Mouse (Mus musculus) central nervous system, embryonic 11.5 days (tissue): Measurements from ENCODE around the gene Iffo2. TPM values are rescaled to one million over a fixed set of nuclear protein-coding genes. Genes with fewer than 3 reads are reported as not detected.

Source experiments
- polyA plus RNA-seq: library from polyadenylated mRNA; depleted of rRNA; stranded (reverse); fragments of >200 nt; gene quantifications from 2 replicates; pipeline ENCODE4 v1.2.3, GENCODE M21; 2012; rRNA removed

Gene Iffo2
- 7.5 and 8.6 TPM in 2 replicates for polyA plus RNA-seq

DNA sequence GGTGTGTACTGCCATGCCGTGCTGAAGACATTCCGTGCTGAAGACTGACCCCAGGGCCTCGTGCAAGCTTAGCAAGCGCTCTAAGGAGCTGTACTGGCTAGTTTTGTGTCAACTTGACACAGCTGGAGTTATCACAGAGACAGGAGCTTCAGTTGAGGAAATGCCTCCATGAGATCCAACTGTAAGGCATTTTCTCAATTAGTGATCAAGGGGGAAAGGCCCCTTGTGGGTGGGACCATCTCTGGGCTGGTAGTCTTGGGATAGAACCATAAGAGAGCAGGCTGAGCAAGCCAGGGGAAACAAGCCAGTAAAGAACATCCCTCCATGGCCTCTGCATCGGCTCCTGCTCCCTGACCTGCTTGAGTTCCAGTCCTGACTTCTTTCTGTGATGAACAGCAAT lies at the start of gene Iffo2:
Iffo2 (plus strand) TSS at position 301 of the 400 bp plus-strand sequence.

DNA sequence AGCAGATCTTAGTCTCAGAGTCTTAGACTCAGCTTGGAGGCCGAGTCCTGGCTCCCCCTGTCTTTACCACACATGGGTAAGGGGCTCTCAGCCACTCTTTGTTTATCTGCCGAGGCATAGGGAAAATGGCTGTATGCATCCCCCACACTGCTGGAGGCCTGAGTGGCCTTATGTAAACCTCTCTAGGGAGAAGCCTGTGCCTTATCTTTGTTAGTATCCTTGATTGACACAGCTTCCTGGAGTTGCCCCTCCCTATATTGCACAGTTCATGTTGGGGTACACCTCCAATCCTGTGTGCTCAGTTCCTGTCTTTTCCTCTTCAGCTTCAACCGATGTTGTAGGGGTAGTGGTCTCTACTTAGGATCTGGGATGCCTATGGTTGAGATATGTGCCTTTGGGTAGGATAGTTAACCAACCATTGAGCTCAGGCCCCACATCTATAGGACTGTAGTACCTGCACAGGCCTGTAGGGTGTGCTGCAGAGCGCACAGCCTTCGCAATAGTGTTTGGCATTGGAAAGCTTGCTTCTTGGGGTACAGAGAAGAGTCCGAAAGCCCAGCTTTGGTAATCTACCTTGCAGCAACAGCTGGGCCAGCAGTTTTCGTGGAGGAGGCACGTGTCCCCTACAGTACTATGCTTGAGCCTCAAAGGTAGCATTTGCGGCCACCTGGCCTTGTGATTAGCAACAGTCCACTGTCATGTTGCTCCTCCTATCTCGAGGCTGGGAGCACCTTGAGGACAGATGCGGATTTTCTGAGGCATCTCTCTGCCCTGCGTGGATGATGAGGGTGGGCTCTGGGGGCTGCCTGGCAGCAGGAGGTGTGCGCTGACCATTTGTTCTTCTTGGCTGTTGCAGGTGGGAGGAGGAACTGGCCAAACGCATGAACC lies 72.3 kb downstream of the Iffo2 start, which contains the start of gene Gm21969:
Gm21969 (plus strand) TSS at position 830 of the 888 bp plus-strand sequence.

DNA sequence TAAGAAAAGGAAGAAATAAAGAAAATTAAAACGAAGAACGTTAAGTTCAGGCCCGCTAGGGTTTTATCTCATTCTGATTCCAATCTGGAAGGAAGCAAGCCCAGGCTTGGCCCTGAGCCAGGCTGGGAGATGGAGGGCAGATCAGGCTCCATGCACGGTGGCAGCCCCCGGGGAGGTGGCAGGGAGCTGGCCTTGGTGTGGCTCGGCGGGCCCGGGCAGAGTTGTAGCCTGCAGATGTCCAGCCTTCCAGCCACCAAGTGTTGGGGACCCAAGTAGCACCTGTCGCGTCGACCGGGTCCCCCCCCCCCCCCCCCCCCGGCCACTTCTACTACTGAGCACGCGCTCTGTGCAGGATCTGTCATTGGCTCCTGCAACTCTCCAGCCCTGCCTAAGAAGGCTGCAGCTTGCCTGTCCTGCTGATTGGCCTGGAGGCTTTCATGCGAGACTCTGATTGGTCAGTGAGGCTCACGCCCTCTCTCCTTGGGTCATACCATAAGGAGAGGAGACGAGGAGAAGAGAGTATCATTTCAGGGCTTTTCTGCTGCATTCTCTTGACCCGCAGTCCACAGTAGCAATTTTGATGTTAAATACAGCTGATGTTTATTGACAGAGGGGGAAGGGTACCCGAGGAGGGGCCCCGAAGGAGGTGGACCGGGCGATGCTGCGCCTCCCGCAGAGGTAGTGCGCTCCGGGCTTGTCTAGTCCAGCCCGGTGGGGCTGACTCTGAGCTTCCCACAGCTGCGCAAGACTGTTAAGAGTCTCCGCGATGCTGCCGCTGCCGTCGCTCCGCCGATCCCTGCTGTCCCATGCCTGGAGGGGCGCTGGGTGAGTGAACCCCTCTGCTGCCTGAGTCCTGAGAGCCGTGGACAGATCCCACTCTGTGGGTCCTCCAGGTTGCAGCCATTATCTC lies 92.3 kb downstream of the Iffo2 start, which contains the start of gene Aldh4a1:
Aldh4a1 (plus strand) TSS at position 494 of the 910 bp plus-strand sequence.

DNA sequence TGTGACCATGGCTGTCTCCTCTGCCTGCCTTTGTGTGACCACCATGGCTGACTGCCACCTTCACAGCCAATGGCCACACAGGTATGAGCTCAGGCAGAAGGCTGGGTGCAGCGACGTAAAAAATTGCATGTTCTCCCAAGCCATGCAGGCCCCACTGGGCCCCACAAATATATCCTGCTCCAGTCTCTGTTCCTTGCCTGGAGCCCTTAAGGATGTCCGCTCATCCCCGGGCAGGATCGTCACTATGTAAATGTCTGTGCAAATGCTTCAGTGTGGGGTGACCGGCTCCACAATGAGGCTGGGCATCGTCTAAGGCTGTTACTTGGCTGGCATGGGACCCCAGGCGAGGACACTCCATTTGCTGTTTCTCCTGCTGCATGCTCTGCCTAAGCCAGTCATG lies 122.9 kb downstream of the Iffo2 start, which contains the start of gene Tas1r2:
Tas1r2 (plus strand) TSS at position 301 of the 400 bp plus-strand sequence.

Other genes with a start within 250 kb of the Iffo2 start
- 12.0 and 15.8 TPM in 2 replicates for gene Pqlc2, start 219.8 kb upstream of the Iffo2 start, polyA plus RNA-seq
- gene Akr7a5, start 219.8 kb upstream of the Iffo2 start, polyA plus RNA-seq: 18.8 and 27.2 TPM in 2 replicates
- gene Mrto4, start 178.0 kb upstream of the Iffo2 start, polyA plus RNA-seq: 93.8 and 136 TPM in 2 replicates
- gene Emc1, start 178.0 kb upstream of the Iffo2 start, polyA plus RNA-seq: 34.1 and 44.6 TPM in 2 replicates
- 85.8 and 137 TPM in 2 replicates for gene Ubr4, start 177.9 kb upstream of the Iffo2 start, polyA plus RNA-seq
- 0.07 TPM in 1 of 2 replicates, not detected in the other for gene Gm21969, start 72.6 kb downstream of the Iffo2 start, polyA plus RNA-seq
- 11.0 and 14.8 TPM in 2 replicates for gene Aldh4a1, start 92.3 kb downstream of the Iffo2 start, polyA plus RNA-seq
- gene Tas1r2, start 123.0 kb downstream of the Iffo2 start, polyA plus RNA-seq: 0.04 TPM in 1 of 2 replicates, not detected in the other